Mouse (Mus musculus) E14TG2a.4 (cell line): Measurements from ENCODE around the gene Sgsm1.

Source experiments
- H3K27me3 ChIP-seq: 2 replicates; pipeline ENCODE4 v1.6.1; 2014; ENCODE audit warnings: low read length, control low read depth; ENCODE audit not compliant: insufficient read depth
- H3K36me3 ChIP-seq: 2 replicates; pipeline ENCODE4 v1.6.1; 2014; ENCODE audit warnings: low read length, control low read depth; ENCODE audit not compliant: insufficient read depth
- H3K4me1 ChIP-seq: replicated peaks from 2 replicates; pipeline ENCODE4 v1.6.1; 2014; ENCODE audit warnings: low read depth, low read length, control low read depth
- H3K4me3 ChIP-seq: replicated peaks from 2 replicates; pipeline ENCODE4 v1.5.1; 2014; ENCODE audit warnings: mild to moderate bottlenecking, low read length
- H3K9me3 ChIP-seq: 2 replicates; pipeline ENCODE4 v1.6.1; 2014; ENCODE audit warnings: low read length, control low read depth
- CTCF ChIP-seq: conservative IDR thresholded peaks from 2 replicates; pipeline ENCODE4 v1.5.1; 2014; ENCODE audit warnings: low read length
- NANOG ChIP-seq: IDR thresholded peaks from 2 replicates; pipeline ENCODE4 v1.6.1; 2014; ENCODE audit warnings: borderline replicate concordance, low read length, mixed read lengths
- POU5F1 ChIP-seq: IDR thresholded peaks from 2 replicates; pipeline ENCODE4 v1.6.1; 2014; ENCODE audit warnings: low read length, borderline replicate concordance

Sgsm1 gene

DNA sequence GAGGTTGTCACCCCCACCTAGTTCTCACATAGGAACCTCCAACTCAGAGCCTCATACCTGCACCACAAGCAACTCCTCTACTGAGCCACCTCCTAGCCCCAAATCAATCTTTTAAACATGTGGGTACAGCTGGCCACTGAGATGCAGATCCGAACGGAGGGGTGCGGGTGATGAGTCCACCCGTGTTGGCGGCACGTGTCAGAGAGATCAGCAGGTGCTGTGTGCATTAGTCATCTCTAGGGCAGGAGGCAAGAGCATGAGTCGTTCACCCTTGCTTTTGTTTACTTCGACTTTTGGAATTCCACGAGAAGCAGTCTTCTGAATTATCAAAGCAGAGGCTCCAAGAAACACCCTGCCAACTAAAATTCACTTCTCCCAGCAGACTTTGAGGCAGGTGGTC is 106.4 kb downstream of the Sgsm1 start:
- H3K4me3 ChIP-seq = no peak overlapping the region
- H3K9me3 ChIP-seq = no peaks in the 10 kb centered on the region
- TF ChIP-seq POU5F1 = no peak
- no peak for TF ChIP-seq NANOG
- no peak for TF ChIP-seq CTCF
- peaks cover 53% of the 10 kb centered on the region for H3K4me1 ChIP-seq
- no peaks in the 10 kb centered on the region for H3K36me3 ChIP-seq
- H3K27me3 ChIP-seq = no peaks in the 10 kb centered on the region

DNA sequence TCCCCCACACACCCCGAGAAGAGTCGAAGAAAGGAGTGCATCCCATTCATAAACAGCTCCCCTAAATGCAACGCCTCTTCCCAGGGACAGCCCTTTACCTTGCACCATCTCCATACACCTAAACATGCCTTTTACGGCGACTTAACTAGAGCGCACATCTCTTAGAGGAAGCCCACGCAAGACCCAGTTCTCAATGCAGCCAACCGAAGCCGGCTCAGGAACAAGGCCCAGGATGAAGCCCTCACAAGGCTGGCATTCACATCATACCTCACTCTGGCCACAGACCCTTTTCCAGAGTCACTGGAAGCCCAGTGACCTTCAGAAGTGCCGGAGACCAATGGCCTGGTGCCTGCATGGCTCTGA is 110.8 kb downstream of the Sgsm1 start:
- Histone ChIP-seq H3K4me3 (peak overlapping the region; percentile 29; the same call in 1 of the 2 replicates), H3K27me3 (peaks cover 7% of the 10 kb centered on the region; the same call in 1 of the 2 replicates), H3K4me1 (peaks cover 44% of the 10 kb centered on the region), H3K9me3 (no peaks in the 10 kb centered on the region), H3K36me3 (no peaks in the 10 kb centered on the region)
- TF ChIP-seq CTCF (no peak), POU5F1 (no peak), NANOG (no peak)

DNA sequence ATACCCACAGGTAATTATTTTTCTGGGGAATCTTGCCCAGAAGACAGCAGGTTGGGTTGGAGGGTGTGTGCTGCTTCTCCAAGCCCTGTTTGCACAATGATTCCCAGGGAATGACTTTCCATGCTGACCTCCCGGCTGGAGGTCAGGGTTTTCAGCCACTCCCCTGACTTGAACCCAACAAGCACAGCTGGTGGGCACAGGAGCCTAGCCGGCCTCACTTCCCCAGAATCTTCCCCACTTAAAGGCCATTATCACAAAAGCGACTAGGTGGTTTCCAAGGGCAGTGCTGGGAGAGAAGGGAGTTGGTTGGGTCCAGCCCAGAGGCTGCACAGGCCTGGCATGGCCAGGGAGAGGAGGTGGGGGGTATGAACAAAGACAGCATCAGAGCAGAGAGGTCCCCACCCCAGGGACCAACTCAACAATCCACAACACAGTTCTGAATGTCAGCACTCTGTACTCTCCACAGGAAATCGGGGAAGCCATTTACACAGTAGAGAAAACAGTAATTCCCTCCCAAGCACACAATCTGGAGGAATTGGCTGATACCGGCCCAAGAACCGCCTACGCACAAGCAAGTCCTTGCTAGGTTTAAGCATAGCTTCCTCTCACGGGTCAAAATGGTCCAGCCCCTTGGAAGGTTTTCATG is 111.3 kb downstream of the Sgsm1 start:
- Histone ChIP-seq H3K4me1 (peaks cover 44% of the 10 kb centered on the region), H3K27me3 (peaks cover 7% of the 10 kb centered on the region; the same call in 1 of the 2 replicates), H3K9me3 (no peaks in the 10 kb centered on the region), H3K4me3 (peak overlapping the region; percentile 29), H3K36me3 (no peaks in the 10 kb centered on the region)
- TF ChIP-seq NANOG (peak; percentile 48; the same call in 1 of the 2 replicates), POU5F1 (no peak)

DNA sequence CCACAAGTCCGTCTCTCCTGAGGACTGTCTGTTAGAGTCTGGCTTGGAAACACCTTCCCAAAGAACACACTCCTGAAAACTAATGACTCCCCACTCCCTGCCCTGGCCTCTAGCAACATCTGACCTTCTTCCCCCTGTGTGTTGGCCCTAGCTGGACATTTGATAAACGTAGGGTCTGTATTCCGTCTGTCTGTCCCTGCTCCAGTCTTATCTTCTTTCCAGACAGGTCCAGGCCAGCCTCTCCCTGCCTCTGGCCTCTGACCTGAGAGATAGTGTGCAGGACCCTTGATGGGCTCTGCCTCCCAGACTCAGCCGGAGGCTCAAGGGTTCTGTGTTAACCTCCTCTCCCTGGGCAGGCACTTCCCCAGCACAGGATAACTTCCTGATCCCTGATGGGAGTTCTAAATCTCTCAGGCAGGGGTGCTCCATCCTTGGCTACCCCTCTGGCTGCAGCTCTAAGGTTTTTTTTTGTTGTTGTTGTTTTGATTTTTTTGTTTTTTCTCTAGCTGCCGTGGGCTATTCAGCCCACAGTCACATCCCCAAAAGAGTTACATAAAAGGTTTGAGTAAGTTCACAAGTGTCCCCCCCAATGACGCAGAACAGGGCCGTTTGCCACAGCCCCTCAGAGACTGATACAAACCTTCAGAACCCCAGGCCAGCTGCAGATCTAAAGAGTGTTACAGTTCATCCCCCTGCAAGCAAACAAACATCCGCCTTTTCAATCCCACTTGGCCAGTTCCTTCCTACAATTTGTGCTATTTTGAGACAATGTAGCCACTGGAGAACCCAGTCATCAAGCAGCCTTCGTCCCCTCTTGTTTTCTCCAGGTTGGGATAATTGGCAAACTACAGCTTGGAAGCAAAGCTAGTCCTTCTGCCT is 113.4 kb downstream of the Sgsm1 start:
- Histone ChIP-seq H3K4me1 (peaks cover 64% of the 10 kb centered on the region), H3K4me3 (no peak overlapping the region), H3K36me3 (no peaks in the 10 kb centered on the region), H3K9me3 (no peaks in the 10 kb centered on the region), H3K27me3 (peaks cover 10% of the 10 kb centered on the region; the same call in 1 of the 2 replicates)
- no peak for TF ChIP-seq POU5F1
- no peak for TF ChIP-seq NANOG
- TF ChIP-seq CTCF = no peak

DNA sequence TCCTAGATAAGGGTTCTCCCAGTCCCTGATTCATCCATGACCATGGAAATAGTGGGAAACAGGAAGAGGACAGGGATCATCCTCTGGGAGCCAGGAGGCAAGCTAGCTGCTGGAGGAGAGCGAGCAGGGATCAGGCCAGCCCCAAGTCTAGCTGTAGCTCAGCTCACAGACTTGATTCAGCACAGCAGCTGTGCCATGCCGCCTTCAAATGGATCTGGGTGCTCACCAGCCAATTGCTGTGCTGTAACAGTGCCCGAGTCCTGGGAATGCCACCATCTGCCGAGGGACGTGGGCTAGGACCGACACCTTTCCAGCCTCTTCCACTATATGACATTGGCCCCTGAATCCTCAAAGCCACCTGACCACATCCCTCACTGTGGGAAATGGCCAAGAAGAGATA is 114.7 kb downstream of the Sgsm1 start:
- H3K9me3 ChIP-seq = no peaks in the 10 kb centered on the region
- peaks cover 10% of the 10 kb centered on the region; the same call in 1 of the 2 replicates for H3K27me3 ChIP-seq
- no peak overlapping the region for H3K4me3 ChIP-seq
- TF ChIP-seq POU5F1 (no peak), NANOG (no peak), CTCF (no peak)
- peaks cover 10% of the 10 kb centered on the region for H3K36me3 ChIP-seq
- peaks cover 65% of the 10 kb centered on the region for H3K4me1 ChIP-seq

DNA sequence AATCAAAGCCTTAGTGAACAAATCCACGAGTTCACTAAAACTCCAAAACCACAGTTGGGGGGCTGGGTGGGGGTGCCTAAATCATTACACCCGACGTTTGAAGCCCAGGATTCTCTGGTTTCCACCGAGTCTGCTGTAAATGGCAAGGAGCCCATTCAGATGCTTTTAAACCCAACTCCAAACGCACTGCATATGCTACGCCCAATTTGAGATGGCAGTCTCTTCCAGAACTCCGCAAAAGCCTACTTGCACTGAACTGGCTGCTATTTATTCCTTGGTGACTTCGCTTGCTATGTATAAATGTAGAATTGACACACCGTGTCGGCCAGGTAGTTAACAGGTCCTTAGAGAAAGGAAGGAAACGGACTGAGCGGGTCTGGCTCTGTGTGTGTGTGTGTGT is 115.1 kb downstream of the Sgsm1 start:
- Histone ChIP-seq H3K27me3 (peaks cover 10% of the 10 kb centered on the region; the same call in 1 of the 2 replicates), H3K4me3 (no peak overlapping the region), H3K4me1 (peaks cover 65% of the 10 kb centered on the region), H3K9me3 (no peaks in the 10 kb centered on the region), H3K36me3 (peaks cover 15% of the 10 kb centered on the region)
- TF ChIP-seq POU5F1 (no peak), NANOG (no peak), CTCF (no peak)

DNA sequence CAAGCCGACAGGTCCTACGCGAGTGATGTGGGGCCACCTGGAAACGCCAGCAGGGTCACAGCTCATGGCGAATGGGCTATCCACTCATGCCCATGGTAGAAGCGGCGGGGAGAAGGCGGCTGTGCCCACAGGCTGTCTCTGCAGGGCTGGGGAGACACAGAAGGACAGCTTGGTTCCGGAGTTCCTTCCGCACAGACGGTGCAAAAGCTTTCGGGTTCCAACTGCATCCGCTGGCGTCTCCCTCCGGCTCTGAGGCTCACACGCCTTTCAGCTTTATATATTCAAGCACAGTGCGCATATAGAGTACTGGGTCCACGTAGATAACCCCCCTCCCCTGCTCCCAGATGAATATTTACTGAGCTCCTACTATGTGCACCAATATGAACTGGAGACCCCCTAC is 116.8 kb downstream of the Sgsm1 start:
- Histone ChIP-seq H3K36me3 (peaks cover 32% of the 10 kb centered on the region), H3K4me3 (peak overlapping the region; percentile 67), H3K9me3 (no peaks in the 10 kb centered on the region), H3K27me3 (peaks cover 10% of the 10 kb centered on the region; the same call in 1 of the 2 replicates), H3K4me1 (peaks cover 55% of the 10 kb centered on the region)
- no peak for TF ChIP-seq CTCF
- no peak for TF ChIP-seq NANOG
- no peak for TF ChIP-seq POU5F1
